Mouse (Mus musculus) left cerebral cortex, adult 11 months (tissue): ENCODE results near the gene Rpl18.
A peak's percentile ranks its signal among the peaks of the same experiment; 100 is the strongest.

Source experiments
- DNase-seq: peaks from one replicate; pipeline ENCODE4 v3.0.0; 2022; ENCODE audit warnings: low spot score

Rpl18 gene

DNA sequence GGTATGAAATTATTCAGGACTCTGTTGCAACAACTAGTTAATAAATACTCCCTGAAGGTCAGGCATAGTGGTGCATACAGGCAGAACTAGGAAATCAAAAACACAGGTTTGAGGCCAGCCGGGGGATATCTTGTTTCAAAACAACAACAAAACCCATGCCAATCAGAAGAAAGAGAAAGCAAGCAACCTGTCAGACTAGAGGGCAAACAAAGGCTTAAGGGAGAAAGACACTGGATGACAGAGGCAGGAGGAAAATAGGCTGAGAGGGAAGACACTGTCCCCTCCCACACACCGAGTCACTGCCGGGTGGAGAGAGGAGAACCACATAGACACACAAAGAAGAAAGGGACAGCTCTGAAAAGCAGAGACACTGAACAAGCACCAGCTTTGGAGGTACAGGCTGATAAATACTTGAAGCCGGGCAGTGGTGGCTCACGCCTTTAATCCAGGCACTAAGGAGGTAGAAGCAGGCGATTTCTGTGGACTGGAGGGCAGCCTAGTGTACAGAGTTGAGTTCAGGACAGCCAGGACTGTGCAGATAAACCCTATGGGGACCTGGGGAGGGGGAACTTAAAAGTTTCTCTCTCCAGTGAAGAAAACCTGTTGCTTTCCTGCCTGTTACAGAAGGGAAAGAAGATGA, 1.3 kb upstream of the Rpl18 start:
- no peak for DNase-seq

DNA sequence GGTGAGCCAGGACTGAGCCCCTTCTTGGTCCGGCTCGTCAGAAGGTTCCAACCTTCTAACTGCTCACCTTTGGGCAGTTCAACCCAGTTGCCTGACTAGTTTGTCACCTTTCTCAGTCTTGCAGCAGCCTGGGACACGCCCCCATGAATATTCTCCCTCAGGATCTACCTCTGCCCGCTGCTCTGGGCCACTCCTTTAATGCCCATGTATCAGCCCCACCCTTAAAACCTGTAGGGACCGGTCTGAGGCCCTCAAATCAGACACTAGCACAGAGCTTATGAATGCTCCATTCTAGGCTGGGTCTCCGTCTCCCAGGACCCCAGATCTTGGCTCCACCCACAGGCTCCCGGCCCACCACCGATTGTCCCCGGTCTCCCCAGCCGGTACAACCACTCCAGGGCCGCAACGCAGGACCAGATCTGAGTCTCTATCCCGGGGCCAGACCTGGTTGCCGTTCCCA, 597 bp upstream of the Rpl18 start:
- no peak for DNase-seq

DNA sequence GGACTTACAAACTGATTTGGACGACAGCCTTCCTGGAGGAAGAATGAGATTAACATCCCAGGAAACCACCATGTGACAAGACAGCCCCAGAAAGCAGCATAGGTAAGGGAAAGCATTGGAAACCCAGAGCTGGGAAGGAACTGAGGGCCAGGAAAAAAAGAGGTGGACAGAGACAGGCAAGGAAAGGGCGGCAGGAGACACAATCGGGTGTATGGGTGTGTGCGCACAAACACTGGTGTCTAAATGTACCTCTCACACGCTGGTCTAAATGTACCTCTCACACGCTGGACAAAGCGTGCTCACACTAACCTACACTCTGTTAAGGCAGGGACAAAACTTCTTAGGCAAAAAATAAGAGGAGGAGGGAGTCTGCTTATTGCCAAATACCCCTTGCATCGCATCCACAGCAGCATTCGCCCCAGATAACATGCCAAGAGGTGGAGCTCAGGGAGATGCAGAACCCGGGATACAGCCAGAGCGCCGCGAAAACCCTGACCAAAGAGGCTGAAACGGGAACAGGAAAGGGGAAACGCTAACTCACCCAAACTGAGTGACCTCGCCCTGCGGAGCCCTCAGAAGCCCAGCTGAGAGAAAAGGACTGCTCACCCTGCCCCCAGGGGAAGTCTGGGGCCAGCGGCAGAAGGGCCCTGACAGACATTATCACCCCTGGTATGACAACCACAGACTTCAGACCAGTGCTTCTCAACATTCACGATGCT, 643 bp downstream of the Rpl18 start:
- DNase-seq: no peak

DNA sequence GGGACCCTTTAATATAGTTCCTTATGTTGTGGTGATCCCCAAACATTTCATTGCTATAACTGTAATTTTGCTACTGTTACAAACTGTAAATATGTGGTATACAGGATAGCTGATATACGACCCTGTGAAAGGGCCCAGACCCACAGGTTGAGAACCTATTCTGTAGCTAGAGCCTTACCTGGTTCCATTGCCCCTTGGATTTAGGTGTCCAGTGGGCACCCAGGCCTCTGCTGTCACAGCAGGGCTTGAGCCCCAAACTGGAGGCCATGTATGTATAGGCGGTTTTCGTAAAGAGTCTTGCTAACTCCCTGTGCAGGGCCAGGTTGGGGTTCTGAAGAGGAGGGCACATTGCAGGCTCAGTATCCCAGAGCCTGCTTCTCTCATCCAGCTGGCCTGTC, 1.2 kb downstream of the Rpl18 start:
- DNase-seq: no peak

DNA sequence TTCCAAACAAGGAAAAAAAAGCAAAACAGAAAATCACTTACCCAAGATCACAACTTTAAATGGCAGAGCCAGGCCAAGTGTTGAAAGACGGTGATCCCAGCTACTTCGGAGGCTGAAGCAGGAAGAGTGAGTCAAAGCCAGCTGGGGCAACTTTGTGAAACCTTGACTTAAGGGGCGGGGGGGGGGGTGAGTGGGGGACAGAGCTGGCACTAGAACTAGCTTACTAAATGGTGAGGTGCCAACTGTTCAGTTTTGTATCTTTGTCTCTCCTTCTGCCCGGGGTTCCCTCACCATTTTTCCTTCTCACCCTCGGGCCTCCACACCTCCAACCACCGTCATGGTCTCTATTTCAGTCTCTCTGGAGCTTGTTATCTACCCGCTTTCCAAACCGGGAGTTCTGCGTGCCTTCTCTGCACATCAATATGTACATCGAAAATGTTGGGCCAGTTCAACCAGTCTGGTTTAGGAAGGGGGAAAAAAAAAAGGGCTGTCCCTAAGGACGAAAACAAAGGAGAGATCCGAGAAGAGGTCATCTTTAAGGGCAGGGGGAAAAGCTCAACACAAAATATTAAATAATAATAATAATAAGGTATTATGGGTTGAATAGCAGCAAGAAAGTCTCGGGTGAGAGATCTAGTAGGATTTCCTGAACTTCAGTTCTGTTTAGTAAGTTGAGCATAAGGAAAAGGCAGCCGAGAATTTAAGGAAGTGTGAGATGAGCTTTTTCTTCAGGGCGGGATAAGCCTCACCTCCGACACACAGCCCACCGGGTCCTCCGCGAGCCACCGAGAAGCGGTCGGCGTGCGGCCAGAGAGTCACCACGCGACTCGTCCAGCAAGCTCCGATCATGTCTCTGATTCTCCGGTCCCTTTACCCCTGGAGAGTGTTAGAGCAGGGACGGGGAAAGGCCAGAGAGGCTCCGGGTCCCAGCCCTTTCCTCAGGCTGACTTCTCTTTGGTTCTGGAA, 2.0 kb downstream of the Rpl18 start:
- DNase-seq: no peak

DNA sequence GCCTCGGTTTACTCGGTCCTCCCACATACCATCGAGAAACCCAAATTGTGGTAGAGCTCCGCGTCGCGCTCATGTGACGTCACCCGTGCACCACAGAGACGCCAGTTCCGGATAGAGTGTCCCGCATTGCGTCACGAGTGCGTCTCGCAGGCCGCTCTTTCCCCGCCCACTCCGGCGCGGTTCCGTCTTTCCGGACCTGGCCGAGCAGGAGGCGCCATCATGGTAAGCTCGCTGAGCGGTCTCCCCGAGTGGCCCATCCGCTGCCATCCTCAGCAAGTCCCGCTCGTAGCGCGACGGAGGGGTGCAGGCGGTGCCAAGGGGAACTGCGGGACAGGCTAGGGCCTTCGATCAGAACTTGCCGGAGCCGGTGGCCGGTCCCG, 2.7 kb downstream of the Rpl18 start, which contains the start of gene Sphk2:
Gene Sphk2, minus strand, starts transcription at position 85 of the 380 bp plus-strand sequence.
- DNase-seq: peak; percentile 99

DNA sequence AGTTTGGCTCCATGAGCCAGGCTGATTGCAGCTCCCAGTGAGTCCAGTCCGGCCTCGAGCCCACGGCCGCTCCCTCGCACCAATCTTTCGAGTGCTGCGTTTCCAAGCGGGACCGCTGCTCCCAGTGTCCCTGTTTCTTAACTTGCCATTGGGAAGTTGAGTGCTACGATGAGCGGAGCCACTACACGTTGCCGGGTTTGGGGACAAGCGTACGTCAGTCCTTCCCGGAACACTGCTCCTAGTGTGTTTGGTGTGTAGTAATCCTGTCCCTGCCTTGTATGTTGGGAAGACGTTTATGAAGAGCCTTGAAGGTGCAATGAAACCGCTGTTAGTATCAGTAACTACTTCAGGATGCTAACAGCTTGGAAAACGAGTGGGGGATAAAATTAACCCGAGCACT, 3.1 kb downstream of the Rpl18 start:
- DNase-seq: no peak

DNA sequence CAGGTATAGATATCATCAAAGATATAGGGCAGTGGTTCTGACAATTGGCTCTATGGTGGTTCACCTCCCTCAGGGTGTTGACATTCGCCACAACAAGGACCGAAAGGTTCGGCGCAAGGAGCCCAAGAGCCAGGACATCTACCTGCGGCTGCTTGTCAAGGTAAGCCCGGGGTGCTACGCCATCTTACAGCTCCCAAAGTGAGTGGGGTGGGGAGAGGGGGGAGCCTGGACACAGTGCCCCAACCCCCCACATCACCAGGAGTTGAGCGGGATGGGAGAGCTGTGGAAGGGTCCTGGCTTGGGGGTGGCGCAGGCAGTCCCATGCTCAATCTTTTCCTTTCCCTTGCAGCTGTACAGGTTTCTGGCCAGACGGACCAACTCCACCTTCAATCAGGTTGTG, 3.9 kb downstream of the Rpl18 start:
- no peak for DNase-seq

DNA sequence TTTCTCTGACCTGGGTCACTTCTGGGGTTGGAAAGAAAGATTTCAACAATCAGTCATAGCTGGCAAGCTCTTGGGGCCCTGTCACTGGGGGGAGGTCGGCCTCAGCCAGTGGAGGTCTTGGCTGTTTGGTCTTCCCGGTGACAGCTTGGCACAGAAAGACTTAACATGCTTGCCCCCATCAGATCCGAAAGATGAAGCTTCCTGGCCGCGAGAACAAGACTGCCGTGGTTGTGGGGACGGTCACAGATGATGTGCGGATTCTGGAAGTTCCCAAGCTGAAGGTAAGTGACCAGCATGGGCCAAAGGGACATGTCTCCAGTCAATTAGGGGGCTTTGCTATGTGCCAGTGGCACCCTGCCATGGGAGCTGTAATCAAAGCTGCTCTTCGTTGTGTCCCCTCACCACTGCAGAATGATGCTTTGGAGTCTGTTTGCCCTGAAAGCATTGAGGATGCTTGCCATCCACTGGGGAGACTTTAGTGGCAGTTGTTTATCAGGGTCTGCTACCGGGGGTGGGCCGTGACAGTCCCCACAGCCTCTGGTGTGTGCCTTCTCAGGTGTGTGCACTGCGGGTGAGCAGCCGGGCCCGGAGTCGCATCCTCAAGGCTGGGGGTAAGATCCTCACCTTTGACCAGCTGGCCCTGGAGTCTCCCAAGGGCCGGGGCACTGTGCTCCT, 4.6 kb downstream of the Rpl18 start:
- DNase-seq: no peak

DNA sequence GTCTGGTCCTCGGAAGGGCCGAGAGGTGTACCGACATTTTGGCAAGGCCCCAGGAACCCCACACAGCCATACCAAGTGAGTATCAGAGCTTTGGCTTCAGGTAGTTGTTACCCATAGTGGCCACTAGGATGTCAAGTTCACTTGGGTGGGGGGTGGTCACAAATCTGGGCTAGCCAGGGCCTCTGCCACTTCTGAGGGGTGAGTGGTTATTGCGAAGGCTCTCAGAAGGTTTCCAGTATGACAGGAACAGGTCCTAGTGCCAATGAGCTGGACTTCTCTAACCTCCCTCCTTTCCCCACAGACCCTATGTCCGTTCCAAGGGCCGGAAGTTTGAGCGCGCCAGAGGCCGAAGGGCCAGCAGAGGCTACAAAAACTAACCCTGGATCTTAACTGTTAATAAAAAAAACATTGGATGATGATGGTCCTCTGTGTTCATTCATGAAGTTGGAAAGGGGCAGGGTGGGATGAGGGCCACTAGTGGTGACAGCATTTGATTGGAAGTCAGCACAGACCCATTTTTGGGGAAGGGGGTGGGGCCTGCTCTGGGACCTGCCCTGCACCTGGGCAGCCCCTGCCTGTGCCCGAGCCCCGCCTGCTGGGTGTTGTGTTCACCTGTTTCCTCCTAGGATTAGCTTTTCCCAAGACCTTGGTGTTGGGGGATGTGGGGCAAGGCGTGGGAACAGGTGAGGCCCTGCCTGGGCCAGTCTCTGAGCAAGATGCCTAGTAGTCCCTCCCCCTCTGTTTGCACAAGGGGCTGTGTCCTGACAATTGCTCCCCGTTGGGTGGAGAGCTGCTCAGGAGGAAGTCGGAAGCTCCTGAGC, 5.4 kb downstream of the Rpl18 start, which contains the start of gene Fam83e:
Gene Fam83e, plus strand, starts transcription at position 800 of the 821 bp plus-strand sequence.
- no peak for DNase-seq

DNA sequence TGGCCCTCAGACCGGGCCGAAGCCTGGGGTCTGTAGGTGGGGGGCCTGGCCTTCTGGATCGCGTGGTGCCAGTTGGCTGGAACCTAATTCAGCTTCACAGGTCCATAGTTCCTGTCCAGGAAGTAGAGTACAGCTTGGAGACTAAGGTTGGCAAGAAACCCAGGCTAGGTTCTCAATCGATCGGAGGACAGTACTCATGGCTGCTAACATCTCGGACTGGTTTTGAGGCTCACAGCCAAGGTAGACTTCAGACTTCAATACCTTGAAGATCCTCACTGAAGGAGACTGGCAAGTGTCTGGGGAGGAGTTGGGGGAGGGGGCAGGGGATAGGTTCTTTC, 5.9 kb downstream of the Rpl18 start:
- no peak for DNase-seq

DNA sequence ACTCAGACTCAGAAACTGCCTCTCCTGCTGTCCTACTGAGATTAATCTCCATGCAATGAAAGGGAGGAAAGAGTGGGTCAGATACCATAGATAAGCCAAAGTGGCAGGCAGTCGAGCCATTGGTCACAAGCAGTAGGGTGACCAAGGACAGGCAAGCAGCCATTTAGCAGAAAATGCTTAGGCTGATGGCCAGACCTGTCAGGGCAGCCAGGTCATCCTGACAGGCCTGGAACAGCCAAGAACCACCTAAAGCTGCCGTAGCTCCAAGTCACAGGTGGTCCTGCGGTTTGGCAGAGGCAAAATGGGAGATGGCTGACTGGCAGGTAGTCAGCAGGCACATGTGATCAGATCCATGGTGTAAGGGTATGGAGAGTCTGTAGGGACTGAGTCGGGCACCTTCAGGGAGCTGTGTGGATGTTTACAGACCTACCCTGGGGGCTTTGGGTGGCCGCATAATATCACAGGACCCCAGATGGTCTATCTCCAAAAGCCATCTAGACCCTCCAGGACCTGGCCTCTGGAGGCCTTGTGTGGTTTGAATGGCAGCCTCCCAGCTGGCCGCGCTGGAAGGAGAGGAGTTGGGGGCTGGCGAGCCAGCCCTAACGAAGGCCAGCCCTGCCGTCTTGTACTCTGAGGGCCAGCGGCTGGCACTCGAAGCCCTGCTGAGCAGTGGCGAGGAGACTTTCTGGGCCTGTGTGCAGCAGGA, 6.5 kb downstream of the Rpl18 start:
- no peak for DNase-seq

DNA sequence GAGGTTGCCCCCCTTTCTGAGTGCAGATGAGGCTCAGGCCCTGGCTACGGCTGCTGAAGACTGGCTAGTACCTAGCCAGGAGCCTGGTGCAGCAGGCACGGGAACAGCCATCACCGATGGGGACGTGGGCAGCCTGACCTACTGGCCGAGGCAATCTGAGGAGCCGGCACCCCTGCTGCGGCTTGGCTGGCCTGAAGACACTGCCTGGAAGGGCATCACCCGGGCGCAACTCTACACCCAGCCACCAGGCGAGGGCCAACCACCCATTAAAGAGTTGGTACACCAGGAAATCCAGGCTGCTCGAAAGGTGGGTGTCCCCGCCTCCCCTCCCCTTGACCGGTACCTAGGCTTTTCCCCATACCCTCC, 7.1 kb downstream of the Rpl18 start:
- no peak for DNase-seq

DNA sequence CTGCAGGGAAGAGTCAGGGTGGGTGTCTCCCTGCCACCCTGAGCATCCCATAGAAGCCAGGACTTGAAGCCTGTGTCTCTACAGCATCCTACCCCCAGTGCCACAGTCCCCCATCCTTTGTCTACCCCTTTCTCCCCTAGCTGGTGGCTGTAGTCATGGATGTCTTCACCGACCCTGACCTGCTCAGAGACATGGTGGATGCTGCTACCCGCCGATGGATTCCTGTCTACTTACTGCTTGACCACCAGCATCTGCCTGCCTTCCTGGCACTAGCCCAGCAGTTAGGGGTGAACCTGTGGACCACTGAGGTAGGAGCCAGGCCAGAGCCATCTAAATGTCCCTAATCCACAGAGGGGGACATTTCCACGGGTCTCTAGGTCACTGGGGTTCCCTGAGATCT, 8.0 kb downstream of the Rpl18 start:
- DNase-seq: no peak

DNA sequence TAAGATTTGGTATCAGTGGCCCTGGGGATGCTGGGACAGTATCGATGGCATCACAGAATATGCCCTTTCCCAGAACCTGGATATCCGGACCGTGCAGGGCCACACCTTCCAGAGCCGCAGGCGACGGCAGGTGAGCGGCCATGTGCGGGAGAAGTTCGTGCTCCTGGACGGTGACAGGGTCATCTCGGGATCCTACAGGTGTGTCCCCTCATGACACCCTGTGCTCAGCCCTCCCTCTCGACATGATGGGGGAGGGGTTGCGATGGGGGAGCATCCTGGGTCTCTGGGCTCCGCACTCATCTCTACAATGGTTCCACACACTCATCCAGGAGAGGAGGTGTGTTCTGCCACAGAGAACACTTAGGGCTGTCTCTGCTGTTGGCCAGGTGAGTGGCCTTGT, 8.5 kb downstream of the Rpl18 start:
- no peak for DNase-seq

DNA sequence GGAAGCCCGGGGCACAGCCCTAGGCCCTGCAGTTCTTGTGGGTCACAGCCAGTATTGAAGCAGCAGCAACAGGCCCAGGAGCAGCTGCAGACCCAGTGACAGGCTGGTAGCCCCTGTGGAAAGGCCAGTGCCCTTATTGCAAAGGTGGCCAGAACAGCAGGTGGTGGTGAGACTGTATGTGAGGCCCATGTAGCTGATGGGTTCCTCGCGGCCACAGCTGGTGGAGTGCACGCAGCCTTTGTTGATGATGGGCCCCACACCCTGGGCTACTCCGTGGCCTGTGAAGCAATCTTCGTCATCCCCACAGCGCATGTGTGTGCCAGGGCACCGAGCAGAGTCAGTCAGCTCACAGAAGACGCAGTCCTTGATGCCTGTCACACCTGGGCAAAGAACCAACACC, 9.9 kb downstream of the Rpl18 start:
- DNase-seq: no peak

DNA sequence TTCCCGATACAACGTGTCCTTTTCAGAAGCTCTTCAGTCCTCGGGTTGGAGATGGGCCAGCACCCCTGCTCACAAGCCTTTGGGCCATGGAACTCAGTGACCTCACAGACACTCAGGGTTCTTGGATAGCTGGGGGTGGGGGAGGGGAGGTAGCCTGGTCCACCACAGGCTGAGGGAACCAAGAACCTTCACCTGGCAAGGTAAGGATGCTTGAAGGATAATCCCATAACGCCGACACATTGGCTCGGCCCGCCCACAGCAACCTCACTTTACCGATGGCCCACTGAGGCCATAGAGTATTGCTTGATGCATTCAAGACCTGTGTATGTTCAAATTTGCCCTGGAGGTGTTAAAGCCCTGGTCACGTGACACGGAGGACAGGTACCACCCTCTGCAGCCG, 10.5 kb downstream of the Rpl18 start, which contains the start of gene Spaca4:
Gene Spaca4, minus strand, starts transcription at position 101 of the 400 bp plus-strand sequence.
- DNase-seq: no peak

DNA sequence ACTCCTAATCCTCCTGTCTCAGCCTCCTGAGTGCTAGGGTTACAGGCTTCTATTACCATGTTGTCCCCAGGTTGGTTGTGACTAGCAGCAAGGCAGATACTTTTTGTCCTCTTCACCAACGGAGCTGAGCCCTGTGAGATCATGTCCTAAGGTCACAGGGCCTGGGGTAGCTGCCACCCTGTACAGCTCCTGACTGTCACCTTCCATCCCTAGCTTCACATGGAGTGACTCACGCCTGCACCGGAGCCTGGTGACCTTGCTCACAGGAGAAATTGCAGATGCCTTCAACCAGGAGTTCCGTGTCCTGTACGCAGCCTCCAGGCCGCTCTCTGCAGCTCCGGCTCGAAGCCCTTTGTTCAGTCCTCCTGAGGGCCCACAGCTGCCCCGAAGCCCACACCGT, 11.2 kb downstream of the Rpl18 start:
- DNase-seq: no peak

DNA sequence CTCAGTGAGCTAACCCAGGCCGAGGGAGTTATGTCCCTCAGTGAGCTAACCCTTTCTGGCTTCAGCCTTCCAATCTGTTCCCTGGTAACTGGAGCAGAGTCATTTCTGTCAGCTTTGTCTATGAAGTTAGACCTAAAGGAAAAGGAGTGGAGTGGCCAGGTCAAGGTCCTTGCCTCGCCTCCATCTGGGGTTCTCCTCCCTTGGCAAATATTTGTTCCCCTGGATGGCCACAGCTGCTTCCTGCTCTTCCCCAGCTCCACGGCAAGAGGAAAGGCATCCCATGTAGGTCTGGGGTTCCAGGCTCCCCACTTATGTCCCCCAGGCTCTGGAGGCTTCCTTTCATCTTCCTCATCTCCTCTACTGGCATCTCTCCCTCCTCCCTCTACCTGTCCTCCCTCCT, 12.4 kb downstream of the Rpl18 start:
- DNase-seq: no peak

DNA sequence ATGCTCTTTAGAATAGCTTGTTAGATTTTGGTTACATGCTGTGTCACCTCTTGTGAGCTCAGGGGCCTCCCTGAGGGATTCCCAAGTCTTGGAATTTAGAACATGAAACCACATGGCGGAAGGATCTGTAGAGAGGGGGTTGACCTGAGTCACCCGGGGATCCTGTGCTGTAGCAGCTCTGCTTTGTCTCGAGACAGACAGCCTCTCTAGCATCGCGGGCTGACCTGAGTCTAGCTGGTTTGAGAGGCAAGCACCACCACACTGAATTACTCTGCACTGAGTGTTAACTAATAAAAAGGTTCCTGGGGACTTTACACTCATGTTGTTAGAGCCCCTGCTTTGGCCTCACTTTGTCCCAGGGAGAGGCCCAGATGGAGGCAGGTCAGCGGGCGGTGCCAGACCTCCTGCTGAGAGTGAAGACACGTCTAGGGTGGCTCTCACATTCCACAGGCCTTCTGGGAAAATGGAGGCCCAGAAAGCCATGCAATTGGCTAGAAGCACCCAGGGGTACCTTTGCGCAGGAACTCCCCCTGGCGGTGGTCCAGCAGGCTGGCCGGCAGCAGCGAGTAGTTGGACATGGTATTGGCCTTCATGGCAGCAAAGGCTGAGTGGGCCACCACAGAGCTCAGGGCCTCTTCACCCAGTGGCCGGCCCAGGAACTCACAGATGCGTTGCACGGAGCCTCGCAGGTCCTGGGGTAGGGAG, 15.6 kb downstream of the Rpl18 start:
- DNase-seq: no peak
